Mouse (Mus musculus): ENCODE data around the gene Agk. TPM values are rescaled to one million over a fixed set of nuclear protein-coding genes. Genes with fewer than 3 reads are reported as not detected.

The Agk gene
- total RNA-seq, 2 experiments from 2014 or later: 50.4 to 53.9 TPM

DNA sequence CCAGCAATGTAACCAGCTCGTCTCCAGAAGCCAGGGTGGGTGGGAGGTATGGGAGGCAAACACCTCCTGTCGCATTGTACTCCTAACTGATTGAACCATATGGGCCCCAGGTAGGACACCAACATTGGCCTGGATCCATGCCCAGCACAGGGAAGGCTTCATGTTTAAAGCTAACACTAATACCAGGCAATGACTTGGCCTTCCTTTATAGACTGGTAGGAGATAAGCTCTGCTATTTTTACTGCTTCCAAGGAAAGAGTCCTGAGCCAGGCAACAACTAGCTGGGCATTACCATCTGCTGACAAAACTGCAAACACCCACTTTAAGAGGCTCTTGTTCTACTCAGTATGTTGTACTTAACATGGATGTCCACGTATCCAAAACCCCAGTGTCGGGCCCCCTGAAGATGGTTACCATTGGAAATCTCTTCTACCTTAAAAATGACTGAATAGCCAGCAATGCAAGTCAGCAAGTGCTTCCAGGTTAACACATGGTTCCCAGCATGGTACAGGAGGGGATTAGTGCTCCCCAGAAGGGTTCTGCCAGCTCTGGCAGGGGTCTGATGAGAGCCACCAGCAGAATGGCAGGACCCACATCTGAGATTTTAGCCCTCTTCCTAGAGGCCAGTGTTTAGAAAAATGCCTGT is 78.8 kb downstream of the Agk start:
- DNase-seq (ENCODE audit: low spot score in 2 of 2): peak in 1 of 2 experiments; percentile 20

GRCm38 (mm10) chr6:40411085-40411484 is 86.1 kb downstream of the Agk start:
- DNase-seq (ENCODE audit: low spot score in 2 of 2): no peak

GRCm38 (mm10) chr6:40413046-40413445 is 88.1 kb downstream of the Agk start:
- DNase-seq (ENCODE audit: low spot score in 2 of 2): no peak

DNA sequence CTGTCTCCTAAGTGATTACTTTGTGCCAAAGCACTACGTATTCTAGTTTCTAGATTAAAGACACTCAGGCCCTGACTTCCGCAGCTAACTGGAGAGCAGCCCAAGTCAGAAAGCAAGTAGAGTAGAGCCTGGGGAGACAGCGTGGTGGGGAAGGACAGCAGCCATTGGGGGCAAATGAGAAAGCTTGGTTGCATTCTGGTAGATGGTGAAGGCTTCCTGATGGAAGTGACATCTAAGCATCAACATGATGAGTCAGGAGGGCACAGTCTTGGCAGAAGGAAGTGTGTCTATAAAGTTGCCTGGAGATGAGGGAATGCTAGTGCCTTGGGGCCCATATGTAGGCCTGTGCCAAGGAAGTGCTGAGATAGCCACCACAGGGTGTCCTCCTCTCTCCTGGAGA is 88.6 kb downstream of the Agk start:
- DNase-seq (ENCODE audit: low spot score in 2 of 2): no peak

DNA sequence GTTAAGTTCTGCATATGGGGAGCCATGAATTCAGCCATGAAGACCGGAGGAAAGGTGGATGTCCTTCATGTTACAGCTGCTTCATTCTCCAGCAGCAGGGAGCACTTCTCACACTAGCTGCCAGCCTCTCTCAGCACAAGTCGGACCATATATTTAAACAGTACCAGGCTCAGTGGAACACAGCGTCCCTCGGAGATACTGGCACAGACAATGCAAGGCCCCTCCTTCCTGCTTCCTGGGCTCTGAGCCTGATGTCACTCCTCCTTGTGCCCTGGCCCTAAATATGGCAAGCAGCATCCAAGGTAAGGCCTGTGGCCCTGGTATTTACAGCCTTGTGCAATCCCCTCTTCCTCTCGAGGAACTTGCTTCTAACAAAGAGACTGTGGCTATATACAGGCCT is 90.8 kb downstream of the Agk start:
- DNase-seq (ENCODE audit: low spot score in 2 of 2): no peak

DNA sequence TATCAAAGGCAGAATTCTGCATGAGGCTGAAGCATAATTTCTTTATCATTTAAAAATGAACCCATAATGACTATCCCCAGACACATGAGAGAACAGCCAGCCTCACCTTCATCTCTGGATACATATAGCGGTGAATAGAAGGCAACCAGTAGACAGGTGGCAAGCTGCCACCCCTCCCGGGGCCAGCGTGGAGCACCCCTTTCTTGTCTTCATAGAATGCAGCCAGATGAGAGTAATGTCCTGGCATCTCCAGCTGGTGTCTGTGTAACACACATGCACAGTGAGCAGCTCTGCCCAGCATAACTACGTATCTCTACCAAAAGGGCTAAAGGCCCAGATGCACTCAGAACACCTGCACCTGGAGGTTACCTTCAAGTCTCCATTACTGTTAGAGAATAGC is 93.4 kb downstream of the Agk start:
- no peak for DNase-seq (ENCODE audit: low spot score in 2 of 2)

DNA sequence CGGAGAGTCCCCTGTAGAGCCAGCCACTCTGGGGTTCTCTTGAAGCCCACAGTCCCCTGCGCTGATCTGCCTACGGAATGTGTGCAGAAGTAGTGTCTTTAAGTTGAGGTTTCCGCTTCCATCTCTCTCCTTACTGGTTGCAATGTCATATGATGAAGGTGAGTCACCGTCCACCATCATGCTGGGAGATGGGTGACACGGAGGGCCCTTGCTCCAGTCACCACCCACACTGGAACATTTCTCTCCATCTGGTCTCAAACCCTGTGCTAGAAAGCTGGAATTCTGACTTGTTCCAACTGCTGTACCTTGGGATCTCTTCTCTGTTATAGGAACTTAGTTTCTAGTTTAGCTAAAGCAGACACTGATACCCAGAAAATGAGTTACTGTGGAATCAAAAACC is 96.1 kb downstream of the Agk start:
- no peak for DNase-seq (ENCODE audit: low spot score in 2 of 2)

- DNase-seq (ENCODE audit: low spot score in 2 of 2): no peak
Observed at GRCm38 (mm10) chr6:40423013-40423412, 98.0 kb downstream of the Agk start.

GRCm38 (mm10) chr6:40423774-40424173 is 98.8 kb downstream of the Agk start:
- peak in 1 of 2 experiments; percentile 51 for DNase-seq (ENCODE audit: low spot score in 2 of 2)

- DNase-seq (ENCODE audit: low spot score in 2 of 2): no peak
Observed at GRCm38 (mm10) chr6:40427441-40427840, 102.5 kb downstream of the Agk start.

DNA sequence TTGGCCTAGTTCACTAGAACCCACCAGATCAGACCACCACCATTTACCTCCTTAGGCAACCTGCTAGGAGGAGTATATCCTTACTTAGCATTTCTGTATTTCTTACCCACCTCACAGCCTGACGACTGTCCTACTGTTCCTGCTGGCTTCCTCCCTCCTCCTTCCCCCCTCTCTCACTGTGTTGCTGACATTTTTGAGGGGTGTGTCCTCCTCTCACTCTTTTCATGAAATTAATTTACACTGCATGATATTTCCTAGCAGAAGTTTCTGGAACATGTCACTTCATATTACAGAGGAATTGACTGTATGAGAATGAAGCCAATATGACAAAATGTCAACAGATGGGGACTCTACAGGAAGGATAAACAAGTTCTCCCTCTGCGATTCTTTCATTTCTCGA is 103.7 kb downstream of the Agk start:
- no peak for DNase-seq (ENCODE audit: low spot score in 2 of 2)

- no peak for DNase-seq (ENCODE audit: low spot score in 2 of 2)
Observed at GRCm38 (mm10) chr6:40429521-40429931, 104.6 kb downstream of the Agk start.

DNA sequence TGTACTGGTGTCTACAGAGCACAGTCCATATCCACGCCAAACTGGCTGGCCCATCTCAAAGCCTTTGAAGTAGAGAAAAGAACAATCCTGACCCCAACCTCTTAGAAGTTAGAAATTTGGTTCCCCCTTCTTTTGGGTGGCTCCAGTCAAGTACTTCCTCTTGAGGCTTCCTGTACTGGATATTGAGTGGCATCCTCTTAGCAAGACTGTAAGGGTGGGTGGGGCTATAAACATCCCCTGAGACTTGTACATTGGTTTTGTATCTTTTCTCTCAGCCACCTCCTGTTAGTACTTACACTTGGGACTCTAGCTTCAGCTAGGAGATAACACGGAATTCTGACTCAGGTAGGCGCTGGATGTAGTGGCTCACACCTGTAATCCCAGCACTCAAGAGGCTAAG is 105.3 kb downstream of the Agk start:
- DNase-seq (ENCODE audit: low spot score in 2 of 2): no peak

DNA sequence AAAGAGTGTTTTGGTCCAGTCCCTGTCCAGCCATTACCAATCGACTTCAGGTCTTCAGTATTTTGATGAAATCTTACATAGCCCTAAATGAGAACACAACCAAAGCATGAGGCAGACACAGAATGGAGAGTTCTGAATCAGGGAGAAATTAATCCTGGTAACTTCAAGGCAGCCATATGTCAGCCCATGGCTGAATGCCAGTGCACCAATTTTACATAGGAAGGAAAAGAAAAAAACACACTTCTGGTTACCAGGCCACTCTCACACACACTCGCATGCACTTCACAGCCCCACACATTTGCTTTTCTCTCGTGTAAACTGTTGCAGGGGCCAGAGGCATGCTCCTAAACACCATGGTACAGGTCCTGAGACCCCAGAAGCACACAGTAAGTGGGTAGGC is 105.9 kb downstream of the Agk start:
- no peak for DNase-seq (ENCODE audit: low spot score in 2 of 2)

GRCm38 (mm10) chr6:40431356-40431755 is 106.4 kb downstream of the Agk start:
- peak in 1 of 2 experiments; percentile 24 for DNase-seq (ENCODE audit: low spot score in 2 of 2)

- no peak for DNase-seq (ENCODE audit: low spot score in 2 of 2)
Observed at GRCm38 (mm10) chr6:40431812-40432211, 106.8 kb downstream of the Agk start.

- peak; percentile 82 to 94 for DNase-seq (ENCODE audit: low spot score in 2 of 2)
Observed at GRCm38 (mm10) chr6:40432346-40433275, 107.6 kb downstream of the Agk start.

- DNase-seq (ENCODE audit: low spot score in 2 of 2): no peak
Observed at GRCm38 (mm10) chr6:40434697-40435096, 109.7 kb downstream of the Agk start.

DNA sequence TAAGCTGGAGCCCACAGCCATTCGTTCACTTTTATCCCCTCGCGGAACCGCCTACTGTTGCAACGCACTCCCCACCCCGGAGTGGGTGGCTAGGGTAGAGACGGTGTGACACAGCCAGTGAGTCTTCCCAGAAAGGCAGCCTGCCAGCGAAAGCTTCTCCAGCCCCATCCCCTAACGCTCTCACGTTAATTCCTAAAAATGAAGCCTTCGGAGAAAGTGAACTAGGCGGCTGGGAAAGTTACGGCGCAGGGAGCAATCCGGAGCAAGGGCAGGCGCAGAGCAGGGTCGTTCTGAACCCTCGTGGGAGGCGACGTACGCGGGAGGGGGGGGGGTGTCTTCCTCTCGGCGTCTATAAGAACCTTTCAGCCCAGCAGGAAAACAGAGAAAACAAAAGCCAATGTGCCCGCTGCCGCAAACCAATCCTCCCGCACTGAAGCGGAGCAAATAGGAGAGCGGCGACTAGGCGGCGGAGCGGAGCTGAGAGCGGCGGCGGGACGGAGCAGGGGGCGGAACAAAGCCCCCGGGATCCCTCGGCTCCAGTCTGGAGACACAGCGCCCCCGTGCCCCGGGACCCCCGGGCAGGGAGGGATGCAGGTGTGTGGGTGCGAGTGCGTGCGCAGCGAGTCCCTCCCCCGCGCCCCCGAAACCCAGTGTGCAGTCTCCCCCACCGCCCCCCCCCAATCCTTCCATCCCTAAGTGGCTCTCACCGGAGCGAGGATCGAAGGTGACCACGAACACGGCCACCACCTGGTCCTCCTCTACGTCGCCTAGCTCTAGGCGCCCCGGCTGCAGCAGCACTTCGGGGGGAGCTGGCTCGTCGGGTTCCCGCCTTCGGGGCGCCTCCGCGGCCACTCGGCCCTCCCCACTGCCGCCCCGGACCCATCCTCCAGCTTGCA is 110.4 kb downstream of the Agk start:
- peak; percentile 44 to 75 for DNase-seq (ENCODE audit: low spot score in 2 of 2)

DNA sequence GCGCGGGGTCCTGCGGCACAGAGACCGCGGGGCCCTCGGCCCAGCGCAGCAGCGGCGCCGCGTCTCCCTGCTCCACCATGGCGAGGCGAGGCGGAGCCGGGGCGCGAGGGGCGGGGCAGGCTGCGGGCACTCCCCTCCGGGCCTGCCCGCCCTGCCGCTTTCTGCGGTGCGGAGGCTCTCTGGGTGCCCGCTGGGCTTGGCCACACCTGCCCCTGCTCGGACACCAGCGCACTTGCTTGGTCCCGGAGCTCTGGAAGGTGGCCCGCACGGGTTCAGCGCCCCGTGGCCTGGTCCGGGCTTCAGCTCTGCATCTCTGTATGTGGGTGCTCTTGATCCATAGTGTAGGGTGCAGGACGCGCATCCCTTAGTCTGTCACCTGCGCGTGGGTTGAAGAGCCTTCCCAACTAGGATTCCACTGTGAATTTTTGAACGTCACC is 111.1 kb downstream of the Agk start, which contains the start of gene E330009J07Rik:
Gene E330009J07Rik (minus strand): TSS at position 89 of the 437 bp plus-strand sequence.
- peak; percentile 70 to 73 for DNase-seq (ENCODE audit: low spot score in 2 of 2)

DNA sequence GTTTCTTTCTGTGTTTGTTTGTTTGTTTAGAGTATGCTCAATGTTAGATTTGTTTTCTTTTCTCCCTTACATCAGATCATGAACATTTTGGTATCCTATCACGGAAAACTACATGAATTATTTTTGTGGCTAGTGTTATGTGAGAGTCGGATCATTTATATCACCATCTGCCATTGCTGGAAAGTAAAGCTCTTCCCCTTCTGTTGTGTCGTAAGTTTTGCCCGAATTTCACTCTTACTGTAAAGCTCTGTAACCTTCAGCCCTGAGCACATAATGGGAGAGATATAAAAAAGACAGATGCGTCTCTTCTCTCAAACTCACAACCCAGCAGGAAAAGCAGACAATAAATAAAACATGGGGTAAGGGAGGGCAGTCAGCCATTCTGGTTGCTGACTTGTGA is 114.0 kb downstream of the Agk start, which contains the start of gene Wee2:
Gene Wee2 (plus strand): TSS at position 153 of the 400 bp plus-strand sequence.
- no peak for DNase-seq (ENCODE audit: low spot score in 2 of 2)
